Mouse (Mus musculus): ENCODE data around the gene Igtp. TPM values are rescaled to one million over a fixed set of nuclear protein-coding genes. Genes with fewer than 3 reads are reported as not detected.

Gene Igtp
- total and polyA plus RNA-seq, 3 experiments = 70.3 to 143 (median 107) TPM

GRCm38 (mm10) chr11:58214391-58215048 lies 15.2 kb downstream of the Igtp start:
- Histone ChIP-seq H3K79me2 (replicated peaks; ENCODE audit: control insufficient read depth, extremely low read depth, insufficient read depth, poor library complexity, severe bottlenecking) (peaks cover 10% of the 10 kb centered on the region), H3K4me2 (ENCODE audit: insufficient read depth, low read depth, poor library complexity, severe bottlenecking) (peak overlapping the region; percentile 80), H3K27ac (ENCODE audit: insufficient read depth, low read depth) (peak overlapping the region; percentile 79), H3K27me3 (replicated peaks) (no peaks in the 10 kb centered on the region), H3K36me3 (replicated peaks in 1 of 2; ENCODE audit: control insufficient read depth in 1 of 2, insufficient read depth in 1 of 2, low read length in 1 of 2) (peaks cover 8 to 19% of the 10 kb centered on the region in 2 experiments), H3K4me3 (replicated peaks in 1 of 3; ENCODE audit: low read depth in 2 of 3, low read length in 2 of 3, poor library complexity in 1 of 3) (peak overlapping the region; percentile 60 to 69 (median 62)), H3K4me1 (ENCODE audit: control insufficient read depth in 1 of 2, insufficient read depth in 2 of 2) (peaks cover 30 to 70% of the 10 kb centered on the region in 2 experiments), H3K9ac (ENCODE audit: insufficient read depth, low read depth) (peak overlapping the region; percentile 99), H3K9me3 (replicated peaks; ENCODE audit: low read length) (no peaks in the 10 kb centered on the region)
- in situ Hi-C loops (cut with MboI; ENCODE audit: low pct_ligation_motif_present, low pct_unique_long_range_greater_than_20kb, low sequenced_read_pairs) = no loop called here
- peak; percentile 91 for DNase-seq (ENCODE audit: extremely low read depth)
- TF ChIP-seq RAD21 (IDR thresholded peaks at IDR 0.05; ENCODE audit: low read depth, low read length) (no peak), MEF2A (IDR thresholded peaks at IDR 0.05; ENCODE audit: borderline replicate concordance, low read depth, low read length) (peak; percentile 65), GABPA (IDR thresholded peaks at IDR 0.05; ENCODE audit: insufficient replicate concordance, low read depth, low read length) (no peak), BHLHE40 (IDR thresholded peaks at IDR 0.05; ENCODE audit: low read depth, low read length) (peak; percentile 57), JUN (IDR thresholded peaks at IDR 0.05; ENCODE audit: insufficient read depth, low read depth, low read length) (no peak), ZNF384 (IDR thresholded peaks at IDR 0.05; ENCODE audit: low read depth, low read length) (no peak), NRF1 (IDR thresholded peaks at IDR 0.05; ENCODE audit: low read depth, low read length) (no peak), MAZ (IDR thresholded peaks at IDR 0.05; ENCODE audit: low read depth, low read length) (peak; percentile 62; the same call in 1 of the 2 replicates), E2F4 (IDR thresholded peaks at IDR 0.05; ENCODE audit: insufficient replicate concordance, low read depth, low read length) (no peak), ETS1 (conservative IDR thresholded peaks at IDR 0.05; ENCODE audit: low read depth, low read length) (peak; percentile 82), NELFE (IDR thresholded peaks at IDR 0.05; ENCODE audit: low read depth, low read length) (peak; percentile 73), UBTF (IDR thresholded peaks at IDR 0.05; ENCODE audit: low read depth, low read length) (no peak; the same call in 1 of the 2 replicates), TCF12 (IDR thresholded peaks at IDR 0.05; ENCODE audit: low read depth, low read length) (peak; percentile 86), MAX (IDR thresholded peaks at IDR 0.05; ENCODE audit: low read length) (no peak), CTCF (conservative IDR thresholded peaks at IDR 0.05 in 1 of 2, IDR thresholded peaks at IDR 0.05 in 1 of 2; ENCODE audit: low read depth in 2 of 2, low read length in 2 of 2) (no peak), POLR2A (IDR thresholded peaks at IDR 0.05; ENCODE audit: low read depth, low read length) (peak; percentile 82), TBP (conservative IDR thresholded peaks at IDR 0.05; ENCODE audit: low read depth, low read length) (peak; percentile 61; the same call in 1 of the 2 replicates), CHD1 (IDR thresholded peaks at IDR 0.05; ENCODE audit: low read depth, low read length) (peak; percentile 78; the same call in 1 of the 2 replicates), SMC3 (IDR thresholded peaks at IDR 0.05; ENCODE audit: low read depth, low read length) (no peak), MYC (IDR thresholded peaks at IDR 0.05; ENCODE audit: low read depth, low read length) (0 out of 2 replicates have a peak, but pooled peaks have one; percentile 27), MXI1 (IDR thresholded peaks at IDR 0.05; ENCODE audit: low read depth, low read length) (peak; percentile 56; the same call in 1 of the 2 replicates), CHD2 (IDR thresholded peaks at IDR 0.05; ENCODE audit: low read length) (0 out of 2 replicates have a peak, but pooled peaks have one; percentile 33), MAFK (IDR thresholded peaks at IDR 0.05; ENCODE audit: insufficient replicate concordance, low read length) (0 out of 2 replicates have a peak, but pooled peaks have one; percentile 34), ZMIZ1 (IDR thresholded peaks at IDR 0.05; ENCODE audit: low read depth, low read length) (no peak; the same call in 1 of the 2 replicates), POLR2AphosphoS2 (IDR thresholded peaks at IDR 0.05; ENCODE audit: low read depth, low read length) (0 out of 2 replicates have a peak, but pooled peaks have one; percentile 44), USF1 (IDR thresholded peaks at IDR 0.05; ENCODE audit: low read depth, low read length) (no peak), ELF1 (IDR thresholded peaks at IDR 0.05; ENCODE audit: low read depth, low read length) (peak; percentile 72; the same call in 1 of the 2 replicates), IRF4 (IDR thresholded peaks at IDR 0.05; ENCODE audit: low read depth, low read length) (peak; percentile 97), RCOR1 (conservative IDR thresholded peaks at IDR 0.05; ENCODE audit: low read depth, low read length) (no peak), SIN3A (IDR thresholded peaks at IDR 0.05; ENCODE audit: low read length) (peak; percentile 72; the same call in 1 of the 2 replicates), HCFC1 (IDR thresholded peaks at IDR 0.05; ENCODE audit: low read depth, low read length) (peak; percentile 55), USF2 (conservative IDR thresholded peaks at IDR 0.05; ENCODE audit: low read depth, low read length) (no peak), EP300 (IDR thresholded peaks at IDR 0.05; ENCODE audit: low read length) (peak; percentile 82)
- dilution Hi-C loops (cut with MboI; ENCODE audit: extremely low pct_ligation_motif_present, extremely low pct_unique_long_range_greater_than_20kb, low sequenced_read_pairs) = no loop called here

Data from CH12.LX (cell line).